Mouse (Mus musculus) myocyte (in vitro differentiated cells): ENCODE measurements around the gene 4921509C19Rik.

Experiments used
- CEBPB ChIP-seq: IDR thresholded peaks from 2 replicates; pipeline ENCODE4 v1.6.1; 2011; ENCODE audit warnings: mild to moderate bottlenecking, moderate library complexity; ENCODE audit not compliant: poor library complexity, insufficient read depth, severe bottlenecking
- E2F4 ChIP-seq: IDR thresholded peaks from one replicate; pipeline ENCODE4 v1.6.1; 2011; ENCODE audit warnings: mild to moderate bottlenecking, control low read depth, moderate library complexity; ENCODE audit not compliant: insufficient read depth
- MAX ChIP-seq: IDR thresholded peaks from one replicate; pipeline ENCODE4 v1.6.1; 2011; ENCODE audit warnings: low read depth, mild to moderate bottlenecking, control low read depth
- POLR2A ChIP-seq: IDR thresholded peaks from one replicate; pipeline ENCODE4 v1.6.1; 2011; ENCODE audit warnings: low read depth, mild to moderate bottlenecking, control low read depth, moderate library complexity; ENCODE audit not compliant: insufficient read length
- POLR2AphosphoS2 ChIP-seq: IDR thresholded peaks from one replicate; pipeline ENCODE4 v1.6.1; 2011; ENCODE audit warnings: low read depth, control low read depth; ENCODE audit not compliant: insufficient read length
- USF1 ChIP-seq: IDR thresholded peaks from one replicate; pipeline ENCODE4 v1.6.1; 2011; ENCODE audit warnings: low read depth, mild to moderate bottlenecking, control low read depth, moderate library complexity

DNA sequence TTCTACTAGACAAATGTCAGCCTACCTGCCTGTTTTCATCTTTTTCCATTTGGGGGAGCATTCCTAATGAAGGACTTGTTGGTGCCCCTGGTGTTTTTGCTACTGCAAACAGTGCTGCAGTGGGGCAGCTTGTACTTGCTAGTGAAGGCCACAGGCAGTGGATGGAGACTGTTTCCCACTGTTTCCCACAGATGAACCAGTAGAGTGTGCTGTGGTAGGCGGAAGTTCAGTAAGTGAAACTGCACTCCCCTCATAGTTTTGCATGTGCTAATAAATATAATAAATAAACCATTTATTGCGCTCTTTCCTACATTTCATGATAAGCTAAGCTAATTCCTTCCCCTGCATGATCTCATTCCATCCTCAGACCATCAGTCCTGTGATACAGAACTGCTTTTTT is 43.0 kb upstream of the 4921509C19Rik start:
- TF ChIP-seq POLR2A (no peak), E2F4 (no peak), CEBPB (no peak), POLR2AphosphoS2 (no peak), USF1 (no peak), MAX (no peak)
